Mouse (Mus musculus) brain, embryonic 14.5 days (tissue): ENCODE results near the gene Cox19. TPM values are rescaled to one million over a fixed set of nuclear protein-coding genes. Genes with fewer than 3 reads are reported as not detected.

Source experiments
- DNase-seq: peaks from one replicate; pipeline ENCODE4 v3.0.0-alpha.2; 2011; ENCODE audit warnings: low read depth
- CTCF ChIP-seq: fragments of 200-500 bp; IDR thresholded peaks from 2 replicates; pipeline ENCODE4 v1.5.1; 2012; ENCODE audit warnings: inconsistent platforms, mild to moderate bottlenecking, moderate library complexity, borderline replicate concordance; ENCODE audit not compliant: insufficient read depth, insufficient read length; ENCODE audit errors: extremely low read depth
- POLR2A ChIP-seq: fragments of 200-500 bp; IDR thresholded peaks from 2 replicates; pipeline ENCODE4 v1.6.1; 2012; ENCODE audit warnings: mild to moderate bottlenecking, inconsistent platforms, borderline replicate concordance; ENCODE audit not compliant: poor library complexity, insufficient read depth, insufficient read length, severe bottlenecking; ENCODE audit errors: extremely low read depth
- polyA plus RNA-seq: library from polyadenylated mRNA; depleted of rRNA; stranded (reverse); fragments of >200 nt; gene quantifications from 2 replicates; pipeline ENCODE4 v1.2.3, GENCODE M21; 2012

Cox19 gene
- polyA plus RNA-seq, 1 experiment, result 123 TPM

DNA sequence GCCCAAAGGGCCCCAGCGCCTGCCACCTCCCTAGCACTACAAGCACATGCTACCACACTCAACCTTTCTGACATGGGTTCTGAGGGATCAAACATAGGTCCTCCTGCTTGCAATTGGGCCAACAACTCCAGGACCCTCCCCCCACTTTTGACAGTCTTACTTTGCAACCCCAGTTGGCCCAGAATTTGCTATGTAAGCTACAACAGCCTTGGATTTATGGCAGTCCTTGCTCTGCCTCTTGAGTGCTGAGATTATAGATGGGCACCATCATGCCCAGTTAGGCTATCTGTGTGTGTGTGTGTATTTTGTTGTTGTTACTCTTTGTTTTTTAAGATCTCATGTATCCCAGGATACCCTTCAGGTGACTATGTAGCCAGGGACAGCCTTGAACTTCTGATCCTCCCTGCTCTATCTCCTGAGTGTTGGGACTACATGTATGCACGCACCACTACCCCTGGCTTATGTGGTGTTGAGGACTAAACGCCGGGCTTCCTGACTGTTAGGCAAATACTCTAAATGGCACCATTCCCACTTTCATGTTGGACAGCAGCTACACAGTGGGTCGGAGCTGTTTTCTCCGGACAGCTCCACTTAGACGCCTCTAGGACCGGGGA, 28.7 kb upstream of the Cox19 start:
- DNase-seq, result no peak
- TF ChIP-seq POLR2A (no peak), CTCF (no peak)

DNA sequence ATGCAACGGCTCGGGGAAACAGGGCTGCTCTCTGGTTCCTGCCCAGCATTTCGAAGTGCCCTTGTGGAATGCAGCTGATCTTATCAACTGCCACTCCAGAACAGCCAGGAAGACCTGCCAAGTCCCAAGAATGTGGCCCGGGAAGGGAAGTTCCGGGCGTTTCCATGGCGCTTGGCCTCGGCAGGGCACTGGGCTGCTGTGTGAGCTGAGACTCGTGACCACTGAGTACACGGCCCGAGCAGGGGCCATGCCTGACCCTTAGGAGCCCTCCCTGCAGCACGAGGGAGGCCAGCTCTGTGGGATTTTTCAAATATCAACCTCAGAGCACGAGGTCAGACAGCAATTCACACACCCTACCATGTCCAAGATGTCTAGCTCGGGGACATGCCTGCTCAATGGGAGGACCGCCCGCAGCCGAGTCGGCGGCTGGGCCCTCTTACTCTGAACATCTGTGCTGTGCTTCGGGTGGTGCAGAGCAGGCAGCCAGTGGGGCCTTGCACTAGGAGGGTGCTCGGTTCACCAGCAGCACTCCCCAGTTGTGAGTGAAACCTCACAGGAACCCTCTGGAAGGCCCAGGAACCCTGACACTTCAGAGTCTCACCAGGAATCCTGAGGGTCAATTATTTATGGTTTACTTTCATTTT, 27.9 kb upstream of the Cox19 start:
- DNase-seq, result peak; percentile 65
- TF ChIP-seq CTCF (no peak), POLR2A (no peak)

DNA sequence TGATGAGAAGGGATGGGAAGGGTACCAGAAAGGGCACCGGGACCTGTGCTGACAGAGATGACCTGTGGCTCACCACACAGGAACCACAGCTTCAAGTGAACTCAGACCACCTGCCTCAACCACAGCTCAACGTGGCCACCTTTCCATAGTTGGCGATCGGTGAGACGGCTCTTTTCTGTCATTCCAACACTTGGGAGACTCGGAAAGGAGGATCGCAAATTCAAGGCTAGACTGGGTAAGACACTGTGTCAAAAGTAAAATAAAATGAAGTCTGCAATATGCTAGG, 27.0 kb upstream of the Cox19 start:
- TF ChIP-seq CTCF (no peak), POLR2A (no peak)
- no peak for DNase-seq

DNA sequence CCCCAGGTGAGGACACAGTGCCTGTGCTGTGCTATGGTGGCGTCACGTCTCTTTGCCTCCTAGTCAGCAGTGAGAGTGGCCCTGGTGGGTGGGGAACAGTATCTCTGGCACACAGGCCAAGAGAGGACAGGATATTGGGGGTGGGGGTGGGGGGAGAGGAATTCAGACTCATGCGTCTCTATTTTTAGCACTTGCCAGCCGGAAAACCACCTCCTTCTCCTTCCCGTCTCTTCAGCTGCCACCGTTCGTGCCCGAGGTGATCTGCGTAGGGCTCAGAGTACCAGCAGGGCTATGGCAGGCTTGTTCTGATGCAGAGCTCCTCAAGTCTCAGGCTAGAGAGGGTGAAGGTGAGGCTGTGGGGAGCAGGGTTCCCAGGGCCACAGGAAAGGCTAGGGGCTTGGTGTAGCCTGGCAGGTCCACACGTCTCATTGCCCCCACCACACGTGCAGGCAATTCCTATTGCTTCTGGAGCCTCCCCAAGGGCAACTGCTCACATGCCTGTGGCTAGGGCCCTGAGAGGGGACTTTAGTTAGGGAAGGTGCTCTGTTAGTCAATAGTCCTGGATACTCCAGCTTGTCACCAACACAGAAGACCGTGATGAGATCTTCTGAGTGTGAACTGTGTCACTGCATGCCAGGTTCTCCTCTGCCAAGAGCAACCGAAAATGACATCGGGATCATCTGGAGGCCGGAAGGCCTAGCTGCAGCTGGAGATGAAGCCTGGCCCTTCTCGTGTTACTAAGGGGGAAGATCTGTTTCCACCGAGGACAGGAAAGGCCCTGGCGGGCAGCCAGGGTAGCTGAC, 26.5 kb upstream of the Cox19 start, which contains the start of gene Gpr146:
Gpr146 (plus strand) TSS at position 230 of the 803 bp plus-strand sequence.
- DNase-seq, result no peak
- no peak for TF ChIP-seq POLR2A
- TF ChIP-seq CTCF, result no peak

DNA sequence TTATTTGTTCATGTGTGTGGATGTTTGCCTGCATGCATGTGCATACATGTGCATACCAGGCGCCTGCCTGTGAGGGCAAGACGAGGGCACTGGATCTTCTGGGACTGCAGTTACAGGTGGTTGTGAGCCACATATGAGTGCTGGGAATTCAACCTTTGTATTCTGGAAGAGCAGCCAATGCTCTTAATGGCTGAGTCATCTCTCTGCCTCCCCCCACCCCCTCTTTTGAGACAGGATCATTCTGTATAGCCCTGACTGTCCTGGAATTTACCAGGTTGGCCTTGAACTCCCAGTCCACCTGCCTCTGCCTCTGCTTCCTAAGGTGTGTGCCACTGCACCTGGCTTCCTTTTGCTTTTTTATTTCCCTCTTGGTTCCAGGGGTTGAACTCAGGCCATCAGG, 23.6 kb upstream of the Cox19 start:
- no peak for DNase-seq

DNA sequence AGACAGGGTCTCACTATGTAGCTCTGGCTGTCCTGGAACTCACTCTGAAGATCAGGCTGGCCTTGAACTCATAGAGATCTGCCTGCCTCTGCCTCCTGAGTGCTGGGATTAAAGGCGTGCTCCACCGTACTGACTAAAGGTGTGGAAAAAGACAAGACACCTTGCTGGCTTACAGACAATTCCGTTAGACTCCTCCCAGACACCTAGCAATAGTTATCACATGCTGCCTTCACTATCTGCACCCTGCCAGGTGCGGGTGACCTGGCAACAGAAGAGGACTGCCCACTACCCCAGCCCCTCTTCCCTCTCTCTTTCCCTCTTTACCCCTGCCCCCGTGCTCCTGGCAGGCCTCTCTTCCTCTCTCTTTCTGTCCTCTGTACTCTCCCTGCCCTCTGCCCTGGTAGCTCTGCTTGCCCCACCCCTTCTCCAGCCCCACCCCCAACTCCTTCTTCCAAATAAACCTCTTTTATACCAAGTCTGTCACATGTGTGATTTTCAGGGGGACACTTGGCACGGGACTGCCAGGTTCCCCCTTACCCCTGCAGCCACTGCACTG, 22.7 kb upstream of the Cox19 start:
- no peak for DNase-seq
- TF ChIP-seq CTCF (no peak), POLR2A (no peak)

More for the DNA sequence above, 23.6 kb upstream of the Cox19 start:
- TF ChIP-seq CTCF, result no peak
- TF ChIP-seq POLR2A, result no peak

DNA sequence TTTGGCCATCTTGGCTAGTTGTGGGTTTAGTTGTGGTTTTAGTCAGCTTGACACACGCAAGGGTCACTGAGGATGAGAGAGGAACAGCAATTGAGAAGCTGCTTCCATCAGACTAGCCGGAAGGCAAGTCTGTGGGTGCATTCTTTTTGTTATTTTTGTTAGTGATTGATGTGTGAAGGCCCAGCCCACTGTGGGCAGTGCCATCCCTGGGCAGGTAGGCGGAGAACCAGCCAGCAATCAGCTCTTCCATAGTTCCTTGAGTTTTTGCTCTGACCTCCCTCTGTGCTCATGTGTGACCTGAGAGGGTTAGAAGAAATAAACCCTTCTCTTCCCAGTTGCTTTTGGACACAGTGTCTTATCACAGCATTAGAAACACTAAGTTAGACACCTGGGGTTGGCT, 21.9 kb upstream of the Cox19 start:
- TF ChIP-seq CTCF (no peak), POLR2A (no peak)
- DNase-seq, result no peak

DNA sequence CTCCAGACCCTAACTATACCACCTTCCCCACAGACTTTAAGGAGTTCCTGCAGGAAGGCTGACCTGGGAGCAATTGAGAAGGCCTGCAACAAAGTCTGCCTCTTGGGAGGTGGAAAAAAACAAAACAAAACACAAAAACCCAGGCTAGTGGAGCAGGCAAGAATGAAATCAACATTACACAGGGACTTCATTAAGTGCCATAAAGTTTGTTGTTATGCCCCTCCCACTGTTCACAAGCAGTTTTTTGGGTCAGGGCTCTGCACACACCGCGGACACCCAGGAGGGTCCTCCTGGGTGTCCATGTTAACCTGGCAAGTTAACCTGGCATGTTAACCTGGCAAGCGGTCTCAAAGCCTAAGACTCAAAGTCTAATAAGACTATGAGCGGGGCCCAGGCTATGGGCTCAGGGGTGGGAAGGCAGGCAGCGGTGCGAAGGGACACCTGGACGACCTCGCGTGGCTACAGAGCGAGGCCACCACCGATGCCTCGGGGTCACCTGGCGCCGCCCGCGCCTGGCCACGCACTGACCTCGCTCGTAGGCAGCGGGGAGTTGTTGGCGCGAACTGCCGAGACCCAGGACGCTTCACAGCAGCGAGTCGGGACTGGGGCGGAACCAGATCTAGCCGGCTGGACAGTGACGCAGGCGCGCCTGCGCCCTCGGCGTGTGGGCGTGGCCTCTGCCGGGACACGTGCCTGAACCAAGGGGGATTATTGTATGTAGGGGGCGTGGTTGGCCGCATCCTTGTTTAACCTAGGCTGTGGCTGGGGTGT, 20.6 kb upstream of the Cox19 start:
- peak; percentile 96 for DNase-seq
- peak; percentile 85 for TF ChIP-seq POLR2A
- no peak for TF ChIP-seq CTCF

DNA sequence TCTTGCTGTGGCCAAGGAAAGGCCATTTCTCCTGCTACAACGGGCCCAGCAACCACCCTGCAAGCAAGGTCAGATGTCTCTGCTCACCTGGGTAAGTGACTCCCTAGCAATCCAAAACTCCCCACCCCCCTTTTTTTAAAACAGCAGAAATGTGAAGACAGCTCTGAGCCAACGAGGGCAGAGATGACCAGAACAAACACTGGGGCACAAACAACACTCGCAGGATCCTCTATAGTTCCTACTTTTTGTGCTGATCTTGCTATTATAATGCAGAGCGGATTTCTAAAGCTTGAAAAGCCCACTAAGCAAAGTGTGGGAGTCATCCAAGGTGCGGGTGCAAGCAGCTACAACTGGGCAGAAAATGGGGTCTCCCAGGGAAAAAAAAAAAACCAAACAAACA, 19.9 kb upstream of the Cox19 start:
- DNase-seq, result no peak
- TF ChIP-seq POLR2A, result no peak
- TF ChIP-seq CTCF, result no peak

DNA sequence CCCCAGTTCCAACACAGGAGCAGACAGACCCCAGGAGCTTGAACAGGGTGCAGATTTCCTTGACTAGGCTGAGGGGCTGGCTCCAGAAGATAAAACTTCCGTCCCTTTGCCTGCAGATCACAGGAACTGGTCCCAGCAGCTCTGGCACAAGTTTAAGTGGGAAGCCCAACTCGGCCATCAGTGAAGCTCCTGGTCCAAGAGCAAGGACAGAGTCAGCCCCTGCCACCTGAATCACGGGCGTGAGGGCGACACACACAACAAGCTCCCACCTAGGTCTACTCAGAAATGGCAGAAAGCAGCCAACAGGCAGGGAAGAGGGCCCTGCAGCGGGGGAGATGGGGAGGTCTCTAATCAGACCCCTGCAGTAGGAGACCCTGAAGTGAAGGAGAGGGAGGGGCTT, 19.1 kb upstream of the Cox19 start:
- TF ChIP-seq CTCF (no peak), POLR2A (no peak)
- DNase-seq, result no peak
